Comparison of ENCODE assay signal across 26 mouse cellular contexts in genomic region chr5:34751477-34751876, GRCm38 (mm10). TPM values are rescaled to one million over a fixed set of nuclear protein-coding genes. Genes with fewer than 3 reads are reported as not detected.
DNase-seq lines count a peak whose midpoint lies in the region; ATAC-seq and TF ChIP-seq lines count a peak whose summit lies in the region.
"Had no signal": no experiment of that assay in that cellular context is flagged by ENCODE, and none has a peak within 500 bp of the region (broad histone marks: within the 10 kb centered on the region; RNA-seq: fewer than 3 reads in every experiment).

No protein-coding gene starts in this region.

- 42% methylated on average over 3 of the region's 3 CpGs for WGBS in heart, postnatal 0 days
- 58% methylated on average over 3 of the region's 3 CpGs for WGBS in limb, embryonic 14.5 days
- WGBS in limb, embryonic 10.5 days: 55% methylated on average over 3 of the region's 3 CpGs

- H3K27me3 ChIP-seq in heart, postnatal 0 days (ENCODE audit: control insufficient read depth, insufficient read depth, low read length): no peaks in the 10 kb centered on the region
- no peaks in the 10 kb centered on the region for H3K27me3 ChIP-seq in limb, embryonic 14.5 days (ENCODE audit: control insufficient read depth, insufficient read depth, low read length)
- H3K27me3 ChIP-seq in limb, embryonic 10.5 days (ENCODE audit: low read depth, poor library complexity, severe bottlenecking): no peaks in the 10 kb centered on the region
- peaks cover 15% of the 10 kb centered on the region for H3K27me3 ChIP-seq in CH12.LX (replicated peaks)
- H3K27me3 ChIP-seq: heart, embryonic 15.5 days; hindbrain, embryonic 15.5 days; limb, embryonic 15.5 days; neural tube, embryonic 13.5 days; stomach, embryonic 15.5 days had no signal

- no peaks in the 10 kb centered on the region for H3K79me2 ChIP-seq in CH12.LX (replicated peaks; ENCODE audit: control insufficient read depth, extremely low read depth, insufficient read depth, poor library complexity, severe bottlenecking)

- in situ Hi-C loops in CH12.LX (cut with MboI; ENCODE audit: low pct_ligation_motif_present, low pct_unique_long_range_greater_than_20kb, low sequenced_read_pairs): no loop called here

- H3K9ac ChIP-seq in heart, postnatal 0 days (replicated peaks; ENCODE audit: low read depth, low read length): no peak overlapping the region
- H3K9ac ChIP-seq in limb, embryonic 14.5 days (ENCODE audit: low read depth, low read length, severe bottlenecking): 0 out of 2 replicates have a peak overlapping the region, but pooled peaks have one; percentile 12
- no peak overlapping the region for H3K9ac ChIP-seq in CH12.LX (ENCODE audit: insufficient read depth, low read depth)
- H3K9ac ChIP-seq: heart, embryonic 15.5 days; hindbrain, embryonic 15.5 days; limb, embryonic 15.5 days; neural tube, embryonic 13.5 days; stomach, embryonic 15.5 days had no signal

- intact Hi-C loops in heart, postnatal 36 days (cut with DNase I): no loop called here

- H3K27ac ChIP-seq in heart, postnatal 0 days (ENCODE audit: low read depth): no peak overlapping the region
- H3K27ac ChIP-seq in limb, embryonic 14.5 days (replicated peaks; ENCODE audit: low read depth, low read length): no peak overlapping the region
- no peak overlapping the region for H3K27ac ChIP-seq in limb, embryonic 10.5 days
- no peak overlapping the region for H3K27ac ChIP-seq in CH12.LX (ENCODE audit: insufficient read depth, low read depth)
- H3K27ac ChIP-seq: forebrain, embryonic 10.5 days; gastrocnemius, adult 2 months; heart, embryonic 15.5 days; hindbrain, embryonic 15.5 days; limb, embryonic 15.5 days; neural tube, embryonic 13.5 days; stomach, embryonic 15.5 days had no signal

- no peak overlapping the region for H3K4me3 ChIP-seq in heart, postnatal 0 days (ENCODE audit: low read depth, low read length)
- H3K4me3 ChIP-seq in limb, embryonic 14.5 days (replicated peaks; ENCODE audit: low read length): no peak overlapping the region
- no peak overlapping the region for H3K4me3 ChIP-seq in limb, embryonic 10.5 days
- H3K4me3 ChIP-seq in CH12.LX (replicated peaks in 1 of 3; ENCODE audit: low read depth in 2 of 3, low read length in 2 of 3, poor library complexity in 1 of 3): no peak overlapping the region
- H3K4me3 ChIP-seq: forebrain, embryonic 10.5 days; gastrocnemius, adult 2 months; heart, embryonic 15.5 days; hindbrain, embryonic 15.5 days; limb, embryonic 15.5 days; megakaryocyte, embryonic 14.5 days; myocyte; neural tube, embryonic 13.5 days; stomach, embryonic 15.5 days had no signal

- dilution Hi-C loops in CH12.LX (cut with MboI; ENCODE audit: extremely low pct_ligation_motif_present, extremely low pct_unique_long_range_greater_than_20kb, low sequenced_read_pairs): no loop called here

- H3K4me2 ChIP-seq in heart, postnatal 0 days (ENCODE audit: low read depth, low read length): no peak overlapping the region
- H3K4me2 ChIP-seq in limb, embryonic 14.5 days (replicated peaks; ENCODE audit: low read depth, low read length, severe bottlenecking): no peak overlapping the region
- no peak overlapping the region for H3K4me2 ChIP-seq in CH12.LX (ENCODE audit: insufficient read depth, low read depth, poor library complexity, severe bottlenecking)
- H3K4me2 ChIP-seq: heart, embryonic 15.5 days; hindbrain, embryonic 15.5 days; limb, embryonic 15.5 days; neural tube, embryonic 13.5 days; stomach, embryonic 15.5 days had no signal

- no peaks in the 10 kb centered on the region for H3K36me3 ChIP-seq in heart, postnatal 0 days (replicated peaks; ENCODE audit: control insufficient read depth, insufficient read depth, low read length)
- H3K36me3 ChIP-seq in limb, embryonic 14.5 days (ENCODE audit: control insufficient read depth, insufficient read depth, low read length): no peaks in the 10 kb centered on the region
- H3K36me3 ChIP-seq in limb, embryonic 10.5 days: no peaks in the 10 kb centered on the region
- H3K36me3 ChIP-seq in CH12.LX (replicated peaks in 1 of 2; ENCODE audit: control insufficient read depth in 1 of 2, insufficient read depth in 1 of 2, low read length in 1 of 2): no peaks in the 10 kb centered on the region
- H3K36me3 ChIP-seq: forebrain, embryonic 10.5 days; heart, embryonic 15.5 days; hindbrain, embryonic 15.5 days; limb, embryonic 15.5 days; neural tube, embryonic 13.5 days; stomach, embryonic 15.5 days had no signal

- H3K4me1 ChIP-seq in heart, postnatal 0 days (ENCODE audit: control insufficient read depth, insufficient read depth): no peaks in the 10 kb centered on the region
- no peaks in the 10 kb centered on the region for H3K4me1 ChIP-seq in limb, embryonic 14.5 days (ENCODE audit: control insufficient read depth, insufficient read depth, low read length)
- H3K4me1 ChIP-seq in limb, embryonic 10.5 days: no peaks in the 10 kb centered on the region
- H3K4me1 ChIP-seq in CH12.LX (ENCODE audit: control insufficient read depth in 1 of 2, insufficient read depth in 2 of 2): no peaks in the 10 kb centered on the region
- H3K4me1 ChIP-seq: forebrain, embryonic 10.5 days; heart, embryonic 15.5 days; hindbrain, embryonic 15.5 days; limb, embryonic 15.5 days; megakaryocyte, embryonic 14.5 days; neural tube, embryonic 13.5 days; stomach, embryonic 15.5 days had no signal

- TF ChIP-seq CTCF in heart, postnatal 0 days (IDR thresholded peaks at IDR 0.05; ENCODE audit: low read depth): peak; percentile 31
- peak in 1 of 2 experiments; percentile 54; a peak in 2 of 4 replicates for TF ChIP-seq CTCF in CH12.LX (conservative IDR thresholded peaks at IDR 0.05 in 1 of 2, IDR thresholded peaks at IDR 0.05 in 1 of 2; ENCODE audit: low read depth in 2 of 2, low read length in 2 of 2)
- TF ChIP-seq CTCF in brain, embryonic 14.5 days (IDR thresholded peaks at IDR 0.05; ENCODE audit: borderline replicate concordance, extremely low read depth, insufficient read depth, insufficient read length): 0 out of 2 replicates have a peak, but pooled peaks have one; percentile 2

- no peak for TF ChIP-seq EP300 in heart, postnatal 0 days (IDR thresholded peaks at IDR 0.05; ENCODE audit: low read depth)
- TF ChIP-seq EP300 in CH12.LX (IDR thresholded peaks at IDR 0.05; ENCODE audit: low read length): no peak

- TF ChIP-seq RAD21 in CH12.LX (IDR thresholded peaks at IDR 0.05; ENCODE audit: low read depth, low read length): peak; percentile 46

- no peak for ATAC-seq in heart, postnatal 0 days (ENCODE audit: insufficient read depth, low read depth)
- ATAC-seq in limb, embryonic 14.5 days (ENCODE audit: low FRiP score, low read depth): no peak
- ATAC-seq: CD4-positive, CD25-positive, alpha-beta regulatory T cell, adult 4 months had no signal

- no peak for DNase-seq in heart, postnatal 0 days (ENCODE audit: low spot score)
- no peak for DNase-seq in heart, postnatal 36 days
- DNase-seq in limb, embryonic 14.5 days (ENCODE audit: low spot score): no peak
- no peak for DNase-seq in limb, embryonic 10.5 days (ENCODE audit: low spot score)
- DNase-seq in CH12.LX (ENCODE audit: extremely low read depth): no peak
- no peak for DNase-seq in brain, embryonic 14.5 days (ENCODE audit: low read depth)
- DNase-seq in left cerebral cortex, adult 11 months (ENCODE audit: low spot score): no peak
- no peak for DNase-seq in ovary, adult 18-20 months (ENCODE audit: low spot score)
- DNase-seq: adrenal gland, postnatal 36 days; cerebellum, adult 11-12 months; gastrocnemius, adult 2 months; kidney, adult 11 months; kidney, postnatal 25 days; lung, adult 18-20 months; midbrain, embryonic 14.5 days; thymus, adult 18-20 months; thymus, postnatal 4 days had no signal

- H3K9me3 ChIP-seq in heart, postnatal 0 days (replicated peaks; ENCODE audit: control insufficient read depth, low read length): no peaks in the 10 kb centered on the region
- H3K9me3 ChIP-seq in limb, embryonic 14.5 days (ENCODE audit: control insufficient read depth, low read length): no peaks in the 10 kb centered on the region
- H3K9me3 ChIP-seq in limb, embryonic 10.5 days (replicated peaks): no peaks in the 10 kb centered on the region
- H3K9me3 ChIP-seq in CH12.LX (replicated peaks; ENCODE audit: low read length): no peaks in the 10 kb centered on the region
- H3K9me3 ChIP-seq: forebrain, embryonic 10.5 days; heart, embryonic 15.5 days; hindbrain, embryonic 15.5 days; limb, embryonic 15.5 days; neural tube, embryonic 13.5 days; stomach, embryonic 15.5 days had no signal

- no peak for TF ChIP-seq POLR2A in limb, embryonic 14.5 days (IDR thresholded peaks at IDR 0.05; ENCODE audit: borderline replicate concordance, extremely low read depth, insufficient read depth, insufficient read length)
- no peak for TF ChIP-seq POLR2A in CH12.LX (IDR thresholded peaks at IDR 0.05; ENCODE audit: low read depth, low read length)
- TF ChIP-seq POLR2A in brain, embryonic 14.5 days (IDR thresholded peaks at IDR 0.05; ENCODE audit: borderline replicate concordance, extremely low read depth, insufficient read depth, insufficient read length, poor library complexity, severe bottlenecking): no peak

TF ChIP-seq in CH12.LX, 34 proteins besides CTCF, POLR2A, EP300 and RAD21:
- TF ChIP-seq MEF2A (IDR thresholded peaks at IDR 0.05; ENCODE audit: borderline replicate concordance, low read depth, low read length) (no peak), MAFK (IDR thresholded peaks at IDR 0.05; ENCODE audit: insufficient replicate concordance, low read length) (no peak), ETS1 (conservative IDR thresholded peaks at IDR 0.05; ENCODE audit: low read depth, low read length) (no peak), SMC3 (IDR thresholded peaks at IDR 0.05; ENCODE audit: low read depth, low read length) (peak; percentile 20; the same call in 1 of the 2 replicates)
TF ChIP-seq in CH12.LX: peak in this region for 1.

RNA-seq across cellular contexts. Expression of gene Htt, which starts 10.1 kb away (rescaled TPM):
- total RNA-seq in heart, postnatal 0 days (2014; rRNA removed; ENCODE audit: low replicate concordance): 16.1 and 16.9 TPM in 2 replicates
- polyA plus RNA-seq in heart, postnatal 0 days (2015; fragmentation: Nextera tagmentation; extraction: Ambion mirVana): 2.3 and 2.5 TPM in 2 replicates
- 10 to 100 TPM; 12.0 to 12.1 TPM for total RNA-seq in heart, postnatal 36 days (2021)
- polyA plus RNA-seq in limb, embryonic 14.5 days (2012; rRNA removed): 22.9 and 24.5 TPM in 2 replicates
- 16.2 and 17.9 TPM in 2 replicates for polyA plus RNA-seq in limb, embryonic 14.5 days (2014; fragmentation: Nextera tagmentation; extraction: Ambion mirVana)
- polyA plus RNA-seq in limb, embryonic 10.5 days (2016; fragmentation: Nextera tagmentation; extraction: Ambion mirVana): 15.1 and 17.1 TPM in 2 replicates
- total RNA-seq in CH12.LX (2012; rRNA removed) (18.1 and 18.7 TPM in 2 replicates), CH12.LX (2014; rRNA removed) (10.2 TPM in 2 replicates)
- polyA plus RNA-seq in CH12.LX (2012; ENCODE audit: insufficient read length, low read depth): 14.8 and 18.1 TPM in 2 replicates
- polyA plus RNA-seq in brain, embryonic 14.5 days (2012; rRNA removed): 28.2 and 32.2 TPM in 2 replicates
